Mouse (Mus musculus): ENCODE measurements at regions not wholly inside any gene's neighbourhood (a gene's known extent, or its start where the extent isn't known, plus 50 kb on each side); places are given as distances from the start of the nearest gene placed in this dataset.

DNA sequence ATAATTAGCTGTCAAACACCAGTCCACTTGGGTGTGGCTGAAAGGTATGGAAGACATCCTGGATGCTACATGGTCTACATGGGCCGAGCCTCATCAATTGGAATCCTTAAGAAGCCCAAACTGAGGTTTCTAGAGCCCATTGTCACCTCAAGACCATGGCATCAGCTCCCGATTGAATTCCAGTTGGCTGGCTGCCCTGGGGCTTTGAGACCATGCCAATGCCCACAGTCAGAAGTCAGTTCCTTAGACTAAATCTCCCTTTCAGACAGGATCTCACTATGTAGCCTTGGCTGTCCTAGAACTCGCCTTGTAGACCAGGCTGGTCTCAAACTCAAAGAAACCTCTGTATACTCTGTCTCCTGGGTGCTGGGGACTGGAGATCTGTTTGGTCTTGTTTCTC lies 423.8 kb downstream of the Med13l start:
- no peak overlapping the region for H3K4me2 ChIP-seq
- peaks cover 14% of the 10 kb centered on the region for H3K27me3 ChIP-seq
- WGBS: 89% methylated on average over 3 of the region's 3 CpGs
- no peak overlapping the region for H3K4me3 ChIP-seq (replicated peaks)
- H3K36me3 ChIP-seq: no peaks in the 10 kb centered on the region
- no peak overlapping the region for H3K9ac ChIP-seq
- H3K4me1 ChIP-seq: peaks cover 15% of the 10 kb centered on the region
- H3K27ac ChIP-seq: no peak overlapping the region
- H3K9me3 ChIP-seq (replicated peaks): no peaks in the 10 kb centered on the region
- ATAC-seq (replicated peaks; ENCODE audit: low FRiP score): no peak

DNA sequence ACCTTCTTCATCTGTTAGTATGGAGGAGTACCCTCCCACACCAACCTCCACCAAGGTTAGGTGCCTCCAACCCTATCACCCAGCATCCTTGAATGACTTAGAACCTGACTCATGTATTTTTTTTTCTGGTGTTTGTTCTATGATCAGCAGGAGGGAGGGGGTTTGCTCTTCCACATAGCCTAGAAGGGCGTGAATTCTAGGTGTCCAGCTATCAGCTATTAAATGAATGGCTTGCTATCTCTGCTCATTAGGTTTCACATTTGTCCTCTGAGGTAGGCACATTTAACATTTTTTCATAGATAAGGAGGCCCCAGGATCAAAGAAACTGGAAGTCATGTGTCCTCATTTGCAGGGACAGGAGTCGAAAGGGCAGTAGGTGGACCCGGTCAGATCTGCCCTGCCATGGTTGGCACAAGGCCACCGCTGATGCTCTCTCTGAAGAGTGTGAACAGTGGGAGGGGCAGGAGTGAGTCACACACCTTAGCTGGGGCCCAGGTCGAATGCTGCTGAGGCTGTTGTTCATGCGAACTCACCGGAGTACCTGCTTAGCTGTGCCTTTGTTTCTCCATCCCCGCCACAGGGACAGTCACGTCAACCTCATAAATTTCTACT lies 424.4 kb downstream of the Med13l start:
- no peak overlapping the region for H3K4me2 ChIP-seq
- no peak for ATAC-seq (replicated peaks; ENCODE audit: low FRiP score)
- no peak overlapping the region for H3K27ac ChIP-seq
- peaks cover 15% of the 10 kb centered on the region for H3K4me1 ChIP-seq
- H3K9ac ChIP-seq: no peak overlapping the region
- H3K27me3 ChIP-seq: peaks cover 14% of the 10 kb centered on the region
- 70% methylated on average over 9 of the region's 9 CpGs for WGBS
- H3K9me3 ChIP-seq (replicated peaks): no peaks in the 10 kb centered on the region
- H3K4me3 ChIP-seq (replicated peaks): no peak overlapping the region
- no peaks in the 10 kb centered on the region for H3K36me3 ChIP-seq

DNA sequence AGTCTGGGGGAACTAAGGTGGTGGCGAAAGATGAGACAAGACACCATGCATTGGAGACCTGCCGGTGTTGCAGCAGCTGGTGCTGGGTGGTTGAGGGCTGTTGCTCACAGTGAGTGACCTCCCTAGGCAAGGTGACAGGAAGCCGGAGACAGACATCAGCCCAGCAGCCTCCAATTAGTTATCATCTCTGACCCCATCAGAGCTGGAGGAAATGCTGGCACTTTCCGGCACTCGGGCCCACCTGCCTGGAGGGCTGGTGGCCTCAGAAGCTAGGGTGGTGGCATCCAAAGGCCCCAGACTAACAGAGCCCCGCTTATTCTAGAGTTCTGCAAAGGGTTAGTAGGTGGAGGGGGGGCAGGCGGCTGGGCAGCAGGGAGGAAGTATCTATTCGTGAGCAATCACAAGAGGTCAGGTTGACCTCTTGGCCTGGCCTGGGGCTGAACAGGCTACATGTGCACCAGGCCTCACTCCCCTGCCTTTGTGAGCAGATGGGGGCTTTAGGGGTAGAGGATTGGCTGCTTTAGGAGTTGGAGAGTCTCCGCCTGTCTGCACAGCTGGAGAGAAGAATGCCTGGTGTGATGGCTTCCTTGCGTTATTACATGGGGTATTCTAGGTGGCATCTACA lies 427.0 kb downstream of the Med13l start:
- Histone ChIP-seq H3K4me2 (no peak overlapping the region), H3K36me3 (no peaks in the 10 kb centered on the region), H3K4me3 (replicated peaks) (no peak overlapping the region), H3K27ac (no peak overlapping the region), H3K9ac (no peak overlapping the region), H3K4me1 (peaks cover 7% of the 10 kb centered on the region), H3K27me3 (peaks cover 21% of the 10 kb centered on the region), H3K9me3 (replicated peaks) (no peaks in the 10 kb centered on the region)
- WGBS: 48% methylated on average over 10 of the region's 10 CpGs
- ATAC-seq (replicated peaks; ENCODE audit: low FRiP score): no peak

DNA sequence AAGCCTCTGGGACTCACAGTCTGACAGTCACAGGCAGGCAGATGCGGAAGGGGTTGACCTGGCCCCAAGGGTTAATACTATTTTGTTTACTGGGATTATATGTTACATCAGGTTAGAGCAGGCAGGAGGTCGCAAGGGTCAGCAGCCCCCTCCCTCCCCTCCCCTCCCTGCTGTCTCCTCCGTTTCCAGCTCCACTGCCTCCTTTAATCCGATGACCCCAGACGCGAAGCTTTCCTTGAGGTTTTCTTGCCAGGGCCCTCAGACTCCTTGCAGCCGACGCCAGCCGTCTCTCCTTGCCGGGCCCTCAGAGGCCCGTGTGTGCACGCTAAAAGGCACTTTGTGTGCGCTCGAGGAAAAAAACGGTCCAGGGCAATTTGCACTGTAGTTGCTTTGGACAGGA lies 438.6 kb downstream of the Med13l start:
- Histone ChIP-seq H3K27ac (no peak overlapping the region), H3K4me3 (replicated peaks) (no peak overlapping the region), H3K9me3 (replicated peaks) (no peaks in the 10 kb centered on the region), H3K4me1 (peaks cover 6% of the 10 kb centered on the region; the same call in 1 of the 2 replicates), H3K27me3 (peaks cover 37% of the 10 kb centered on the region), H3K4me2 (0 out of 2 replicates have a peak overlapping the region, but pooled peaks have one; percentile 14), H3K36me3 (no peaks in the 10 kb centered on the region), H3K9ac (no peak overlapping the region)
- no peak for ATAC-seq (replicated peaks; ENCODE audit: low FRiP score)
- 7% methylated on average over 15 of the region's 15 CpGs for WGBS

DNA sequence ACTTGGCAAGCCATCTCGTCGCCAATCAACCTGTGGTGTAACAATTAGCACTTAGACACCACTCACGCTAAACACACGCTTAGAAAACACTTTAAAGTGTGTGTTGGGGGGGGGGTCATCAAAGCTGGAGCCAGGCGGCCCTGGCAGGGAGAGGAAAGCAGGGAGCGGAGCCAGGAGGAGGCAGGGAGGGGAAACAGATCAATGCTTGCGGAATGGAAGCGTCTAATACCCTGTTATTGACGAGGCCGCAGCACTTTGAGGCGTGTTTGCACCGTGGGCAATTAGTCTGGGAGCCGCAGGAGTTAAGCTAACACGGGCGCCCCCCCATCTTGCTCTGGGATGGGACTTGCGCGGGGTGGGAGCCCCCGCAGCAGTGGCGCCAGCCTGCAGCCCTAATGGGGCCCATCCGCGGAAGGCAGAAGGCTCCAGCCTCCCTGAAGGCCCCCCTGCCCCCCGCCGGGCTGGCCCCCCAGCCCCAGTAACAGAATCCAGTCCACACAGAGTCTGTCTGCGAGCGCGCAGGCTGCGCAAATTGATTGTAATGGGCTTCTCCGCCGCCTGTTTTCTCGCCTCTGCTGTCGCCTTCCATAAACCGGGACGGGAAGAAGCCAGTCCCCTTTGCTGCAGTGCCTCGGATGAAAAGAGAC lies 445.5 kb downstream of the Med13l start:
- peak overlapping the region; percentile 38 for H3K4me3 ChIP-seq (replicated peaks)
- H3K4me1 ChIP-seq: peaks cover 9% of the 10 kb centered on the region
- peaks cover 53% of the 10 kb centered on the region for H3K27me3 ChIP-seq
- peak overlapping the region; percentile 73 for H3K4me2 ChIP-seq
- ATAC-seq (replicated peaks; ENCODE audit: low FRiP score): no peak
- peak overlapping the region; percentile 38; the same call in 1 of the 2 replicates for H3K9ac ChIP-seq
- no peak overlapping the region for H3K27ac ChIP-seq
- under 1% methylated on average over 32 of the region's 34 CpGs for WGBS
- H3K36me3 ChIP-seq: no peaks in the 10 kb centered on the region
- no peaks in the 10 kb centered on the region for H3K9me3 ChIP-seq (replicated peaks)

DNA sequence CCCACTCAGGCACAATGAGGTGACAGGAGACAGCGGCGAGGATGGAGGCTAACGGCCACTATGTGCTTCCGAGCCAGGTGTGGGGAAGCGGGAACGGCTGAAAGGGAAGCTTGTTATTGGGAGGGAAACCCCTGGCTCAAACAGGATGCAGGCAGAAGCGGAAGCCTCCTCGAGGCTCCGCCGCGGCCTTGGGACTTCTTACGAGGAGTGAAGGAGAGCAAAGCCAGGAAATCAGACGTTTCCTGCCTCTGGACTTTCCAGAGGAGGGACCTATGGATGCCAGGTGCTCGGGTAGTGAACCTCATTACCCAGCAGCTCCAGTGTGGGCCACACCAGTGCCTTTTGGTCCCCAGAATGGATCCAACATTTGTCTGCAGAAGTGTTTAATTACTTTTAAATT lies 449.6 kb downstream of the Med13l start:
- Histone ChIP-seq H3K27ac (no peak overlapping the region), H3K36me3 (no peaks in the 10 kb centered on the region), H3K9ac (no peak overlapping the region), H3K9me3 (replicated peaks) (no peaks in the 10 kb centered on the region; the same call in 1 of the 2 replicates), H3K4me3 (replicated peaks) (no peak overlapping the region), H3K27me3 (peaks cover 40% of the 10 kb centered on the region), H3K4me2 (no peak overlapping the region), H3K4me1 (peaks cover 9% of the 10 kb centered on the region)
- WGBS: 55% methylated on average over 14 of the region's 14 CpGs
- no peak for ATAC-seq (replicated peaks; ENCODE audit: low FRiP score)

DNA sequence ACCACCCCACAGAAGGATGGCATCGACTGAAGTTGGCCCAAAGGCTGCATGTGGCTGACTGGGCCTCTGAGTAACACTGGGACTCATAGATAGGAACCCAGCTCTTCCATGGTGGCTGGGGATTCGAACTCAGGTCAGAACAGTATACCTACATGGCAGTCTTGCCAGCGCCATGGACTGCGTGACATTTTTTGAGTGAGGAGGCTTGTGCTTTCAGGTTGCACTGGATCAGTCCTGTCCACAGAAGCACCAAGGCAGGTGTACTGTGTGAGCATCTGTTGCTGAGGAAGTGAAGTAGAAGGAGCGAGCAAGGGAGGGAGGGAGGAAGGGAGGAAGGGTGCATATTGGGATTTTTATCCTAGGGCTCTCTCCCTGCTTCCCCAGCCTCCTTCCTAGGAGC lies 454.7 kb downstream of the Med13l start:
- WGBS: 80% methylated on average over 5 of the region's 5 CpGs
- no peak overlapping the region for H3K4me3 ChIP-seq (replicated peaks)
- H3K27me3 ChIP-seq: peaks cover 12% of the 10 kb centered on the region; the same call in 1 of the 2 replicates
- no peak overlapping the region for H3K27ac ChIP-seq
- peaks cover 3% of the 10 kb centered on the region; the same call in 1 of the 2 replicates for H3K9me3 ChIP-seq (replicated peaks)
- no peak overlapping the region for H3K4me2 ChIP-seq
- no peak overlapping the region for H3K9ac ChIP-seq
- H3K36me3 ChIP-seq: no peaks in the 10 kb centered on the region
- H3K4me1 ChIP-seq: peaks cover 8% of the 10 kb centered on the region
- ATAC-seq (replicated peaks; ENCODE audit: low FRiP score): no peak

DNA sequence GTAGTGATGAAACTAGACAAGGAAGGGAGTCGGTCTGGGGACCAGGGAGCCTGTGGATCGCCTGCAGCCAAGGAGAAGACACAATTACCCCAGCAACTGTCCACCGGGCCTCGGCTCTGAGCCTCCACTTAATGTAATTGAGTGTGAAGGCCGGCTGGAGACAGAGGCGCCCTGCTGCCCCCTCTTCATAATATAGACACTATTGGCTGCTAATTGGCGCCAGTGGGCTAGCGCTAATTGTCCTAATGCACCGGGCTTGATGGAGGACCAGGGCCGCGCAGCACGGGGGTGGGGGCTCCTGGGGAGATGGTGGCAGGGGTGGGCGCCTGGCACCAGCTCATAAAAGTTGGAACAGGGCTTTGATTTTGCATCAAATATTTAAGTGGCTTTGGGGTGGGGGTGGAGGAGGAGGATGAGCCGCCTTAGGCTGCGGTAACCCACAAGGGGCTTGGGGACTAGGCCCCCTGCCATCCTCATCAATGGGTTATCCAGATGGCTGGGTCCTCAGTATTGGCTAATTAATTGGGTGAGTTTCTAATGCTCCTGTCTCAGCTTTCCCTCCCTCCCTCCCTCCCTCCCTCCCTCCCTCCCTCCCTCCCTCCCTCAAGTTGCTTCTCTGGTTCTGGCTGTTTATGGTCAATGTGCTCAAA lies 455.3 kb downstream of the Med13l start:
- Histone ChIP-seq H3K4me3 (replicated peaks) (no peak overlapping the region), H3K9ac (no peak overlapping the region), H3K27ac (no peak overlapping the region), H3K36me3 (no peaks in the 10 kb centered on the region), H3K4me2 (no peak overlapping the region), H3K27me3 (peaks cover 12% of the 10 kb centered on the region; the same call in 1 of the 2 replicates), H3K4me1 (peaks cover 8% of the 10 kb centered on the region), H3K9me3 (replicated peaks) (peaks cover 3% of the 10 kb centered on the region; the same call in 1 of the 2 replicates)
- WGBS: 26% methylated on average over 15 of the region's 15 CpGs
- no peak for ATAC-seq (replicated peaks; ENCODE audit: low FRiP score)

DNA sequence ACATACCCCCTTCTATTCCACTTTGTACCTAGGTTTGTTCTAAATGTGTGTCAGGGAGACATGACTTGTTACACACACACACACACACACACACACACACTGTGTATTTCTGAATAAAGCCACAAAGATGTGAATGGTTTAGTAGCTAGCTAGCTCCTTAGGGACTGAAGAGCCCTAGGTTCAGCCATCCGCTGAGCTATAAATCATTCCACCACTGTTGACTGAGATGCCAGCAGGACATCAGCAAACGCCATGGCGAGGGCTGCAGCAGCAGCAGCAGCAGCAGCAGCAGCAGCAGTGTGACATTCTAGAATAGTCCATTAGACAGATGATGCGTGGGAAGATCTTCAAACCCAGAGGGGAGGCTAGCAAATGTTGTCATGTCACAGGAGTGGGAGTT lies 455.9 kb downstream of the Med13l start:
- no peak overlapping the region for H3K4me2 ChIP-seq
- no peak for ATAC-seq (replicated peaks; ENCODE audit: low FRiP score)
- H3K27me3 ChIP-seq: 0 out of 2 replicates have a peak, but pooled peaks cover 9% of the 10 kb centered on the region
- H3K36me3 ChIP-seq: no peaks in the 10 kb centered on the region
- no peak overlapping the region for H3K9ac ChIP-seq
- H3K9me3 ChIP-seq (replicated peaks): peaks cover 3% of the 10 kb centered on the region; the same call in 1 of the 2 replicates
- H3K4me1 ChIP-seq: peaks cover 8% of the 10 kb centered on the region
- WGBS: 20% methylated on average over 4 of the region's 4 CpGs
- H3K4me3 ChIP-seq (replicated peaks): no peak overlapping the region
- no peak overlapping the region for H3K27ac ChIP-seq

DNA sequence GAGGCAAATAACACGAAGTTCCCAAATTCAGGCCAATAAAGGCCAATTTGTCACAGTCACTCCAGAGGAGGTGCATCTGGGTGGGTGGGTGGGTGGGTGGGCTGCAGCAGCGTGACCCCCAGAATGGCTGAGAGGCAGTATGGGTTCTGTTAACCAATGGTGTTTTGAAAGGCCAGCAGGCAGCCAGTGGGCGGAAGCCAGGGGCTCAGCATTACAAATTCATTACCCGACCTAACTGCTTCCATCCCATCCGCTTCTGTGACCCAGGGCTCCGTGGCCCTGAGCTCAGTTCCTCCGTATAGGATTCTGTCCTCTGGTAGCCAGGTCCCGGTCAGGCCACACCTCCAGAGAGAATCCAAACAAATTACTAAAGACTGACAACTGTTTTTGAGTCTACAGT lies 463.5 kb downstream of the Med13l start:
- WGBS: 28% methylated on average over 8 of the region's 8 CpGs
- Histone ChIP-seq H3K27ac (no peak overlapping the region), H3K4me3 (replicated peaks) (no peak overlapping the region), H3K9me3 (replicated peaks) (0 out of 2 replicates have a peak, but pooled peaks cover 3% of the 10 kb centered on the region), H3K9ac (no peak overlapping the region), H3K4me1 (no peaks in the 10 kb centered on the region), H3K36me3 (no peaks in the 10 kb centered on the region), H3K27me3 (peaks cover 7% of the 10 kb centered on the region), H3K4me2 (no peak overlapping the region)
- no peak for ATAC-seq (replicated peaks; ENCODE audit: low FRiP score)

DNA sequence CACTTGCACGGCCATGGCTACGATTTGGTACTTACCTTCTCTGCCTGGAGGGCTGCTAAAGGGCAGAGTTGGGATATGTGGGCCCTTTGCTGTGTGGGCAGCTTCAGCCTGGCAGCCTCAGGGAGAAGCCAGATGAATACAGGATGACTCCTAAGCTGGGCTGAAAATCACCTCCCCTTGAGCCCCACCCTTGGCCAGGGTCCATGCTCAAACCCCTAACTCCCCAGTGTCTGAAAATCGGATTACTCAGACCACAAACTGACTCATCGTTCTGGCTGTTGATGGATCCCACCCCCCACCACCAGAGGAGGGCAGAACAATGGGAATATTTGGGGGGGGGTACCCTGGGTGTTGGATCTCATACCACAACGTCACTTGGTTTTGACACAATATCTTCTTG lies 471.6 kb downstream of the Med13l start:
- no peak overlapping the region for H3K4me3 ChIP-seq (replicated peaks)
- ATAC-seq (replicated peaks; ENCODE audit: low FRiP score): no peak
- no peaks in the 10 kb centered on the region for H3K36me3 ChIP-seq
- H3K4me2 ChIP-seq: no peak overlapping the region
- H3K4me1 ChIP-seq: no peaks in the 10 kb centered on the region
- H3K9ac ChIP-seq: no peak overlapping the region
- H3K27ac ChIP-seq: no peak overlapping the region
- 87% methylated on average over 5 of the region's 5 CpGs for WGBS
- H3K9me3 ChIP-seq (replicated peaks): no peaks in the 10 kb centered on the region
- 0 out of 2 replicates have a peak, but pooled peaks cover 11% of the 10 kb centered on the region for H3K27me3 ChIP-seq

DNA sequence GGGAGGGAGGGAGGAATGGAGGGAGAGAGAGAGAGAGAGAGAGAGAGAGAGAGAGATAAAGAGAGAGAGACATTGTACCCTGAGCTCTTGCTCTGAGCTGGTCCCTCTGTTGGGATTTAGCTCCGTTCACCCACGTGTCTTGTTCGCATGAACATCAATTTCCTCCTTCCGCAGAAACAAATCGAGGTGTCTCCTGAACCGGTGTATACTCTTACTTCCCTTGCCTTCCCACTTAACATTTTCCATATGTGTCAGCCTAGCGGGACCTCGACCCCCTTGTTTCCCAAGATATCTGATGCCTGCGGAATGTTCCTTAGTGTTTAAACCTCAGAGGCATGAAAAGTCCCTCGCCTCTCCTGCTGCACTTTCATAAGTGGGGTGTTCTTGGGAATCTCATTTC lies 484.1 kb downstream of the Med13l start:
- H3K4me3 ChIP-seq (replicated peaks): no peak overlapping the region
- H3K9ac ChIP-seq: no peak overlapping the region
- WGBS: 70% methylated on average over 10 of the region's 10 CpGs
- no peak overlapping the region for H3K27ac ChIP-seq
- H3K4me1 ChIP-seq: no peaks in the 10 kb centered on the region
- H3K9me3 ChIP-seq (replicated peaks): 0 out of 2 replicates have a peak, but pooled peaks cover 3% of the 10 kb centered on the region
- no peaks in the 10 kb centered on the region for H3K36me3 ChIP-seq
- no peak for ATAC-seq (replicated peaks; ENCODE audit: low FRiP score)
- no peak overlapping the region for H3K4me2 ChIP-seq
- H3K27me3 ChIP-seq: no peaks in the 10 kb centered on the region
